Mouse (Mus musculus) bone marrow, adult 2 months (tissue): ENCODE data around the gene Plpp1.

Experiments
- CTCF ChIP-seq: fragments of 200-500 bp; IDR thresholded peaks from 2 replicates; pipeline ENCODE4 v1.5.1; 2011; ENCODE audit warnings: low read length, control low read depth; ENCODE audit not compliant: control insufficient read depth, insufficient read depth
- POLR2A ChIP-seq: fragments of 200-500 bp; IDR thresholded peaks from 2 replicates; pipeline ENCODE4 v1.6.1; 2011; ENCODE audit warnings: low read depth, mild to moderate bottlenecking, control low read depth, low read length, borderline replicate concordance; ENCODE audit not compliant: control insufficient read depth

DNA sequence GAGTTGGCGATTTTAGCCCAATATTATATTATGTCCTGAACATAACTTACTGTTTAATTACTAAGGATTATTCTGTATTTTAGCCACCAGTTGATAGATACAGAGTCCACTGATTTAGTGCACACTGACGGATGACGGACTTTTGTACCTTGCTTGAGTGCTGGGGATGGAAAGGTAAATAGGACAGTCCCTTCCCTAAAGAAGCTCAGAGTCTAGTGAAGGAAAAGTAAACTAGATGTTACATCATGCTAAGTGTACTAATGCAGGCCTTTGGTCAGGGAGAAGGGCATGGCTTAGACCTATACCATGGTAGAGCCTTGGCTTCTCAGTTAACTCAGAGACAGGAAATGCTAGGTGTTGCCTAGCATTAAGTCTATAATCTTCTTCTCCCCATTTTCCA, 4.9 kb downstream of the Plpp1 start:
- TF ChIP-seq POLR2A, result no peak
- TF ChIP-seq CTCF, result no peak
